Mouse (Mus musculus) kidney, postnatal 4 days (tissue): ENCODE measurements around the gene Ccl8.

Source experiments
- DNase-seq, 2 experiments: peaks; one replicate each; pipeline ENCODE4 v3.0.0; 2021; ENCODE audit warnings: mixed read lengths in 2 of 2

The Ccl8 gene

DNA sequence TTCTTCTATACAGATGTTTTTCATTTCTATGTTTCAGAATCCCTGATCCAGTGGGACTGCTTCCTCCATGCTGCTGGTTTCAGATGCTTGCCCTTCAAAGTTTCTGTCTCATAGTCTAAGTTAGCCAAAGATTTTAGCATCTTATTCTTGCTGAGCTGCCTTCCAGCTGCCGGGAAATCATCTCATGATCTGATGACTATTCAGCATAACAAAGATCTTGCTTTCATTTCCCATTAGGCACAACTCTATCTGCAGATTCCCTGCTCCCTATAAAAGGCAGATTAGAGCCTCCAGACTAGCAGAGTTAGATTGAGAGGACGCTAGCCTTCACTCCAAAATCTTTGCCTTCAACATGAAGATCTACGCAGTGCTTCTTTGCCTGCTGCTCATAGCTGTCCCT lies at the start of gene Ccl8:
Gene Ccl8 (plus strand): TSS at position 301 of the 400 bp plus-strand sequence.
- DNase-seq, result no peak

DNA sequence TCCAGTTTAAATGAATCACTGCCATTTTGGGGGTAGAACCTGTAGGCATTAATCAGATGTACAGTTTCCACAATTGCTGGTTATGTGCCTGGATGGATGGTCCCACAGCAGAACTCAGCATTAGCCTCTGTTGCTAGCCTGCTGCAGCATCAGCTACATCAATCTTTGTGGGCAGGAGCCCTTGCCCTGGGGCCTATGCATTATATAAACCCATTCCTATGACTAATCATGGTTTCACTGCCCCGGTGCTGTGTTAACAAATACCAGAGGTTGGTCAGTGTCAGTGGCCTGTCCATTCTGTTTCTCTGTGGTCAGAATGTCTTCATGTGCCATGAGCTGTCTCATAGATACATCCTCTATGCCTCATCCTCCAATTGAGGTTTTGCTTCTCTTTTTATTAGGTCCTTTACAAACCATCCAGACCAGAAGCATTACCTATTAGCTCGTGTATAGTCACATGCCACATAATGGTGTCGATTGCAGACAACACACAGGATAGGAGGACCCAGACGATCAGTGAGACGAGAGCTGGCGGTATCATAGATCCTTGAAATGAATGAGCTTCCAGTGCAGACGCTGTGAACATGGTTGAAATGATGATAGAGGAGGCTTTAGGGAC lies 47.9 kb upstream of the Ccl8 start:
- no peak for DNase-seq

DNA sequence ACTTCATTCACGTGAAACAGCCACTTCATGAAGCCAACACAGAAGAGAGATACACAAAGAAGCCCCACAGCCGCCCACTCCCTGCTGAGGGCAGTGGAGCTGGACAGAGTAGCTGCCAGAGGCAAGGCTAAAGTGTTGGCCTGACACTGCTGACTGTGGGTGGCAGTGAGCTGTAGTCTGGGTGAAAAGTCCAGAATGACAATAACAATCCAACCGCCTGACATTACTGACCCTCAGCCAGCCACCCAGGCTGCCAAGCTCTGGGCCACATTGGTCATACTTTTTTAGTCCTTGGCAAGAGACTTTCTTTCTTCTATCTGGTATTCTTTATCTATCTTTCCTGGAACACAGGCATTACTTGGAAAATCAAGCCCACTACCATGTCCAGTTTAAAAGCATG lies 43.9 kb upstream of the Ccl8 start:
- no peak for DNase-seq

DNA sequence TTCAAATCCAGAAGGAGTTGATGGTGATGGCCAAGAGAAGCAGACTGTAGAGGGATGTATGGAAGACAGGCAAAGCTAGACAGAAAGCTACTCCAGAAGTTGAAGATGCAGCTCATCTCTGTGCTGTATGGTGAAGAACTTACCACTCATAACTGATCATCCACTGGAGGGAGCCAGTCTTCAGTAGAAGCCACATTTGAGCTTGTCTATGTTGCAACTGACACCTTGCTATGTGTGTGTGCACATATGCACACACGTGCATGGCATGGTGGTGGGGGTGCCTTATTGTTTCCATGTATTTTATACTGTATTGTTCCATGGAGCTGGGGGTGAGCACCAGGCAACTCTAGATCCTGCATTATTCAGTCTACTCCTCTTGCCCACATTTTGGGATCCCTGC lies 42.6 kb upstream of the Ccl8 start:
- no peak for DNase-seq

DNA sequence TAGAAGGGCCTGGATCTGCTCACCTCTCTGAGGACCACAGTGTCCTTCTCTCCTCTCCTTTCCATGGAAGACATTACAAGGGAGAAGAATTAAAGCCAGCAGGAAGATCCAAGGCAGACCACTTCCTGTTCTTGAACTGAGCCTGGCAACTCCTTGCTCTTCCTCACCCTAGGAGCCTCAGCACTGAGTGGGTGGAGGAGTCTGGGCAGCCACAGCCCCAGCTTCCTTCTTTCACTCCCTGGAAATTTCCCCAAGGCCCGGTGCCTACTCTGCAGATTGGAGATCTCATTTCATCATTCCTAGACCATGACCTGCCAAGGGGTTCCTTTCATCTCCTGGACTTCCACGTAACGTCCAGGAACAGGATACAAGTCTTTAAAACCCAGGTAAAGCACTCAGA lies 42.0 kb upstream of the Ccl8 start:
- no peak for DNase-seq

DNA sequence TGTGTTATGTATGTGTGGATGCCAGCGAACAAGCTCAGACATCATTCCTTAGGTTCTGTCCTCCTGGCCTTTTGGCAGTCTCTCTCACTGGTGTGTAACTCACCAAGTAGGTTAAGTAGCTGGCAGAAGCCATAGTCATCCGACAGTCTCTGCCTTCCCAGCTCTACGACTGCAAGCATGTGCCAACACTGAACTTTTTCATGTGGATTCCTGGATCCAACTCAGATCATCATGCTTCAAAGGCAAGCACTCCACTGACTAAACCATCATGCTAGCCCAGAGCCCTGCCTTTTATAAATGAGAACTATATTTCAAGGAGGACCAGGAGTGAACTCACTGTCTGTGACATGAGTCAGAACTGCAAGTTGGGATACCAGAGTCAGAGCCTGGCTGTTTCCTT lies 41.3 kb upstream of the Ccl8 start:
- no peak for DNase-seq

DNA sequence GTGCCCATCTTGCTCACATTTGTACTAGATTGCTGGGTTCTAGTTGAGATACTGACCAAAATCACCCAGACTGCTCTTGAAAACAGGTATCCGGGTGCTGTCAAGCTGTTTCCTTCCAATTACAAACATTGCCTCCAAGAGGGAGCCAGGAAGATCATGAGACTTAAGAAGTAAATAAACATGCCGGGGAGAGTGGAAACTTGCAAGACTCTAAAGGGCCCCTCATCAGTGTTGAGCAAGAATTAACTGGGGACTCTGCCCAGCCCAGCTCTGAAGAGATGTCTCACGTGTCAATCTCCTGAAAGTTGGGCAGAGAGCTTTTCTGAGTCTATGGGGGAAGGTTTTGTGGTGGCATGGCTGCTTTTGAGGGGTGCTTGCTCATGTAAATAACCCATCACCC lies 38.0 kb upstream of the Ccl8 start:
- DNase-seq, result no peak

DNA sequence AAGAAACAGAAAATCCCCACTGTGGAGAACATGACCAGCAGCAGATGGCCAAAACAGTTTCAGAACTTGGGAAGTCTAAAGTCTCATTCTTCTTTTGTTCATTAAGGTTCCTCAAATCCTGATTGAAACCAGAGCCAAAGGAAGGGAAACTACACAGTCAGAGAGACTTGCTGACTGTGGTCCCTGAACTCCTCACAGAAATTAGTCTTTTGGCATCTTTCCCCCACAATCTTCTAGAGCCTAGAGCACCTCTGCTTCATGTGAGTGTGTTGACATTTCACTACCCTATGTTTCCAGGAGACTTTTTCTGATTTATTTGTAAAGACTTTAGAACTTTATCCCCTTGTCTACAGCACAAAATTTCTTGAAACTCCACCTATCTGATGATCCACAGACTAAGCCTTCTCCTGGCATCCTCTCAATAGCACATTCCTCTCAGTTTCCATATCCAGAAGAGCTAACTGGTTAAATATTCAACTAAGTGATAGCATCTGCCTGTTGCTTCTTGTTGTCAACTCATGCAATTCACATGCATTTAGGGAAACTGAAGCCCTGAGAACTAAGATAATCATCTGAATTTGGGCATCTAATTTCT lies 36.8 kb upstream of the Ccl8 start:
- no peak for DNase-seq

DNA sequence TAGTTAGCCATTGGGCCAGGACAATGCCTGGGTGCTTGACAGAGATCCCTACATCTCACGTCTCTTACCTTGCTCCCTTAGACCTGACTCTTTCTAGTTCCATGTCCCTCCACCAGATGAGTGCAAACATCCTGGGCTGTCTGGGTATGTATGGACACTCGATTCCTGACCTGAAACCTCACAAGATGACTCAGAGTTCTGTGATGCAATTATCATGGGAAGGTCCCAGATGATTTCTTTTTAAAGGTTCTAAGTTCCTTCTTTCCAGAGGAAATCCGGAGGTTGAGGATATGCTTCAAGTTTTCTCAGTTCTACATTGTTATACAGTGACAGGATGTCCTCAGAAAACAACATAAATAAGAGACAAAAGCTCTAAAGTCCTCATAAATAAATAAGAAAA lies 34.1 kb upstream of the Ccl8 start:
- no peak for DNase-seq

DNA sequence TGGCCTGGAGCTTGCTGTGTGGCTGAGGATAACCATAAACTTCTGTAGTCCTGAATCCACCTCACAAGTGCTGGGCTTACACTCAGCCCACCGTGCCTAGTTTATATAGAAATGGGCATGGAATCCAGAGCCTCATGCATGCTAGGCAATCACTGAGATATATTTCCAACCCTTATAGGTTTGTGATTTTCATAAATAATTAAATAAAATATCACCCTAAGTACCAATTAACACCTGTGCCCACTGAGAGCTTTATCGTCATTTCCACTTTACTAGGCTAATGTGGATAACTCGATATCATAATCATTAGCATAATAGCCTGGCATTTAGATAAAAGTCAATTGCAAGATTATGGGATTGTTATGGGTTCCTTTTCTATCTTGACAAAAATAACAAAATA lies 30.6 kb upstream of the Ccl8 start:
- no peak for DNase-seq

DNA sequence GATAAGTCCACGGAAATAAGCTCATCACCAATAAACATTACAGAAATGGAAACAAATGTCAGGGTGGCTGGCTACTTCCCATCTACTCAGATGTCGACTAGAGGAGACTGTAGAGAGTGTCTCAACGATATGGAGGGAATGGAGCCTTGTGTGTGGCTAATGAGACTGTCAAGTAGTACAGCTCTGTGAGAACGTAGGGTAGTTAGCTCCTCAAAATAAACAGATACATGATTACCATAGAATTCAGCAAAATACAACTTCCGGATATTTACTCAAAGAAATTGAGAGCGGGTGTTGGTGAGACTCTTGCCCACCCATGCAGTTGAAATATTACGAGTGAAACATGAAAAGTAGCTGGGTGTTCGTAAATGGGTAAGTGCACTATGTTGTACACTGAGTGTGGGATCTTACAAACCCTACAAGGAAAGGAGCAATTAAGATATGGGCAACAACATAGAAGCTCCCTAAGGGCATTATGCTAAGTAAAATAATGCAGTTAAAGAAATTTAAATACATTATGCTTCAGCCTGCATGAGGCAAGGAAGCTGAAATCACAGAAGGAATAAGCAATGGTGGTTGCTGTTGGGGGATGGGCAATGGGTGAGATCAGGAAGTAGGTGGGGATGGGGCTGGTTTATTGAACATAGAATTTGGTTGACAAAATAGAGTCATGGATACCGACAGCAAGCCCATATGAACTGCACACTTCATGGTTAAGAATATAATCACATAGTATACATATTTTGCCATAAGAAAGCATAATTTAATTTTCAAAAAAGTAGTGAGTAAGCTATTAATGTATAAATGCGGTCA lies 15.3 kb upstream of the Ccl8 start:
- no peak for DNase-seq

DNA sequence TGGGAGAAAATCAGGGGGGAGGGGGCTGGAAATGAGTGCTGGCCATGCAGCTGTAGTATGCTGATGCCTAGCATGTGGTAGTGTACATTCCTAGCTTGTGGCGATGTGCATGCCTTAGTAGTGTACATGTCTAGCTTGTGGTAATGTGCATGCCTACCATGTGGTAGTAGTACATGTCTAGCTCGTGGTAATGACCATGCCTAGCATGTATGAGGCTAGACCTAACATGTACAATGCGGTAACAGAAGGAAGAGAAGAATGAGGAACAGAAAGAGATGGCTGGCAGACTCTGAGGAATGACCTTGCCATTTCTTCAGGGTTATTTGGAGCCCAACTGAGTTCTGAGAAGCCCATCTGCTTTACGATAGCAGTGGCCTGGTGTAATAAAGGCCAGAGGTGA lies 13.9 kb upstream of the Ccl8 start:
- DNase-seq, result no peak

DNA sequence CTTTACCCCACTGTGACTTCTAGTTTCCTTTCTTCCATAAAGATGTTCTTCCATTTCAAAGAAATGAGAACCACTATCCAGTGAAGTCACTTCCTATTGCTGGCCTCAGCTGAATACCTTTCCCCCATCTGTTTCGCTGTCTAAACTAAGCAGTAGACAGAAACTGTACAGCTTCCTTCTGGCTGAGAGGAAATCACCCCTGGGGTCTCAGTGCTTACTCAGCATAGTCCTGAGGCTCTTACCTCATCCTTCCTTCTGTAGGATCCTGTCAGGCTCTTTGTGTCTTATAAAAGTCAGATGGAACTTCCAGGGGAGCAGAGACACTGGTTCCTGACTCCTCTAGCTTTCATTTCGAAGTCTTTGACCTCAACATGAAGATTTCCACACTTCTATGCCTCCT lies 13.5 kb upstream of the Ccl8 start, which contains the start of gene Ccl12:
Gene Ccl12 (plus strand): TSS at position 317 of the 400 bp plus-strand sequence.
- no peak for DNase-seq

DNA sequence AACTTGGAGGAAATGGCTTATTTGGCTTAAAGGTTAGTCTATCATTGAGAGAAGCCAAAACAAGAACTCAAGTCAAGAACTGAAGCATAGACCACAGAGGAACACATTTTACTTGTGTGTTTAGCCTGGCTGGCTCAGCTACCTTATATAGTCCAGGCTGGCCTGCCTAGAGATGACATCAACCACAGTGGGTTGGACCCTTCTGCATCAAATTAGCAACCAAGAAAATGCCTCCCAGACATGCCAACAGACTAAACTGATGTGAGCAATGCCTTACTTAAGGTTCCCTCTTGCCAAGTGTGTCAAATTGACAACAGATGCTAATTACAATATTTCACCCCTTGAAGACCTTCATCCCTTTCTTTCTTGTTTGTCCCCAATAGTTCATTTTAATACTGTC lies 5.4 kb upstream of the Ccl8 start:
- DNase-seq, result no peak

DNA sequence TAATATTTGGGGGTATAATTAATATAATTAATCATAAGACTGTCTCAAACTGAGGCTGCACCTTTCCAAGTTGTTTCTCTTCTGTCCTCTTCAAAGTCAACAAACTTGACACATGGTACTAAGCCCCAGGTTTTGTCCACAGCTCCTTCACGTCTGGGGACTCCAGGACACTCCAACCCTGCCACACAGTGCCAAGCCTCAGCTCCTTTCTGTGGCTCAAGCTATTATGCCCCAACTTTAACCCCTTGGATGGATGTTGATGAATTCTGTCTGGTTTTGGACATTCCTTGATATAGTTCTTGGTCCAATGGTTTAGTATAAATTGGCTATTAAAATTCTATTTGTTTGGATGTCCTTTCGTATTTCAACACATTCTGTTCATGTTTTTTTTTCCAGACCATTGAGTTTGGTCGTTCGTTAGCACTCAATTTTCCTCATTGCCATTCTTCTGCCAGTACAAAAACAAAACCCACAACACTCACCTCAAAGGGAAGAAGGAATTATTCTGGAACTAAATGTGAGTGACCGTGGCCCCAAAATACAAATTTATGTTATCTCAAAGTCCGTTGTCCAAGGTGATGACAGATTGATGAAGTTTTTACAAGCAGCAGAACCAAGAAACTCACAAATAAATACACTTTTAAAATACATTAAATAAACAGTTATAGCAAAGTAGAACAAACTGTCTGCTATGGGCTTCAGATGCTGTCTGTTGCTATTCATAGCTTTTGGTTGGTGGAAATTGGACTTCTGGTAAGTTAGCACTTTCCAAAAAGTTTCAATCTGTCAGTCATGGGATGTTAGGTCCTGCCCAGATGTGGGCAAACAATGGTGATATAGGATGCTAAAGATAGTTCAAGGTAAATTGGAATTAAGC lies 4.4 kb upstream of the Ccl8 start:
- DNase-seq, result no peak

DNA sequence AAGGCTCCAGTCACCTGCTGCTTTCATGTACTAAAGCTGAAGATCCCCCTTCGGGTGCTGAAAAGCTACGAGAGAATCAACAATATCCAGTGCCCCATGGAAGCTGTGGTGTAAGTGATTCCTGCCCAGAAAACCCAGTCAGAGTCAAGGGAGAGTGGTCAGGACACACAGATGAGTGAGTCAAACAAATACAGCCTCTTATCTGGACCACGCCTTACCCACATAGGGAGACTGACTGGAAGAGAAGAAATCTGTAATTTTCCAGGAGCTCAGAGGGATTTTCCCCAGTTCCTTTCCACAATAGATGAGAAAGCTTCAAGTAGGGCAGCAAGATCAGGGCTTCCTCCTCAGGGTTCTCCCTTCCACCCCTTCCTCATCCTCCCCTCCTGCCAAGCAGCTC lies 1.1 kb downstream of the Ccl8 start:
- no peak for DNase-seq

DNA sequence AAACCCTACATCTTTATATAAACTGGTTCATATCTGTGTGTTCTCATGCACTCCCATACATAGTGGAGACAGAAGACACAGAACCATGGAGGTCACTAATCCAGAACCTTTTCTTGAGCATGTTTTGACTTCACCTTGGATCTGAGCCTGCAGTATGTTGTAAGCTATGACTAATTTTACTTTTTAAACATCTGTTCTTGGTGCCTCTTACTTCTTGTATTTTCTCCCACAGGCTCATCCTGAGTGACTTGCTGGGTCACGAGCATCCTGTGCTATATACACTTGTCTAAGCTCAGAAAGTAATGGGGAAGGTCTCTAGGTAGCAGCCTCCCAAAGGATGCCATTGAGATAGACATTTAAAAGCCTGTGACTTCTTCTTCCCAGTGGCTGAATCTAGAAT lies 18.0 kb downstream of the Ccl8 start:
- DNase-seq, result no peak

DNA sequence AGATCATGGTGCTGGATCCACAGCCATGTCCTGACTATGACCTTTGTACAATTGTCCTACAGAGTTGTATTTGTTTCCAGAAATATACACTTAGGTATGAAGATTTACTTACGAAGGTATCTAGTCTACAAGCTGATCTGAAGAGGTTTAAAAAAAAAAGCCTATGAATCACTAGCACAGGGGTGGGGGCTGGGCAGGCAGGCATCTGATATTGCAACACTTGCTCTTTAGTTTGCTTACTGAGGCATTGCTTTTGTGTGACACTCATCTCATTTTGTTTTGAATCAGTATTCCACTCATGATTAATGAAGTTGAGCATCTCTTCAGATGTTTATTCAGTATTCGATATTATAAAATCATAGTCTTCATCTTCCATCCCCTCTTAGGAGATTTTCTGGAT lies 21.2 kb downstream of the Ccl8 start:
- DNase-seq, result no peak

DNA sequence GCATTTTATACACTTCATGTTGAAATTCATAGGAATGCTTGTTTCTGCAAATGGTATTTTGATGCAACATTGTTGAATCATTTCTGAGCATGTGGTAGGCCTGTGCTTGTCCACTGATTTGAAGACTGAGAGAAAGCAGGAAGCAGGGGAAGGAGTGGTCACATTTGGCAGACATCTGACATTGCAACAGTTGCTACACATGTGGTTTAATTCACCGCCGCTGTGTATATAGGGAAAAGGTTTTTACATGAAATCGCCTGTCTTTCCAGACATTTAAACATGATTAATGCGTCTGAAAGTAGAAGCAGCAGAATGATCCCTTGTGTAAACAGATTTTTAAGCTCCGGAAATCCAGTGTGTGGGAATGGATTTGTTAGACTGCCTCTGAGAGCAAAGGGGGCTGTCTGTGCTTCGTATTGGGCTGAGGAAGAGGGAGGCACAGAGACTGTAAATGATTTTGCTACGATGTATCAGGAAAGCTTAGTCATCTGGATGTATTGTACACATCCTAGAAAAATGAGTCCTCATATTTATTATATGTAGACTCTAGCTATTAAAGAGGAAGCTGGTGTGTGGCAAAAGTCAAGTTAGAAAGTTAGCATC lies 24.6 kb downstream of the Ccl8 start:
- DNase-seq, result peak; percentile 8 to 13

DNA sequence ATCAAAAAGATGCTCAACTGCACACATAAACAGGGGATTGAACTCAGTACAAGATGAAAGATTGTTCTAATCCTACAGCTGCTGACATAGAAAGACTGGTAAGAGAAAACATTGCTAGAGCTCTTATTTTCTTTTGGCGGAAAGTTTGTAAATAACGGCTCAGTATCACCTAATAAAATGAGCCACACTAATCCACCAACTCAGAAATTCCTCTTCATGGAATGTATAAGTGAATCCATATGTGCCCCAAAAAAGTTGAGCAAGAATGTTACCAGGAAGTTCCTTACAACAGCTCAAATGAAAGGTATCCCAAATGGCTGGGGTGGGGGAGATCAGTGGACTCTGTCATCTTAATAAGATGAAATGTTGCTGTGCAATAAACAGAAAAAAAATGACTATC lies 44.1 kb downstream of the Ccl8 start:
- DNase-seq, result no peak

DNA sequence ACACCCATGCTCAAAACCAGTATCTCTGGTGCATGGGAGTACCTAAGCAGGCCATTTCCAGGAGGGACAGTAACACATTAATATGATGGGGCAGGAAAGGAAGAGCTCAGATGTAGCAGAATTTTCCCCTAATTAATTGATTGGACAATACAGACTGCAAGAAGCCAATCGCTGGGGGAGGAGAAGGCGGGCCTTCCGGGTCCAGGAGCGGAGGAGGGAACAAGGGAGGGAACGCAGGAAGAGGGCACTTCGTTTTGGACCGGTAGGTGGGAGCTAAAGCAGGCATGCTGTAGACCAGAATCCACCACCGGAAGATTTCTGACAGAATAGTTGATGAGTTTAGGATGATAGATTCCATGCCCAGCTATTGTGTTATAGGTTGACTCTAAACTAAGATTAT lies 48.3 kb downstream of the Ccl8 start:
- DNase-seq, result no peak
